Mouse (Mus musculus): ENCODE measurements around the gene Rprd1b. TPM values are rescaled to one million over a fixed set of nuclear protein-coding genes. Genes with fewer than 3 reads are reported as not detected.

Gene Rprd1b
- polyA plus RNA-seq, 1 experiment, result 11.4 TPM

DNA sequence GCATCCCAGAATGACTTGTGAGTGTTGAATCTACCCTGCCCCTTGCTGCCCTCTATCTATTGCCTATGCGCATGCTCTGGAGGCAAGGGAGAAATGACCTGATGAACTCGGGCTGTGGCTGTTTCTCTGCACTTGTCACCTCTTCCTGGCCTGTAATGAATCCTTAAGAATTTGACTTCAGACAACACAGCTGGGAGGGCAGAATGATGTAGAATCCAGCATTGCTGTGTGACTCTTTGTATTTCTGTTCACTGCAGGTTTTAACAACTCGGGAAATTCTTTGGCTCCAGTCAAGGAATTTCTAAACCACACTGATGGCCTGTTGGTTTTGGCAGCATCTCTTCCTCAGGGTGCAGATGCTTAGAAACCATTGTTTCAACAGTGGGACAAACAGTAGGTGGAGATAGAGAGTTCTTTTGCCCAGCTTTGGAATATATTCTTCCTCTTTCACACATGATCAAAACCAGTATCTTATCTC is 36.3 kb downstream of the Rprd1b start:
- H3K36me3 ChIP-seq (ENCODE audit: control insufficient read depth, insufficient read depth), result peaks cover 89% of the 10 kb centered on the region
- no peaks in the 10 kb centered on the region for H3K27me3 ChIP-seq (ENCODE audit: control insufficient read depth, insufficient read depth, insufficient read length)
- peaks cover 8% of the 10 kb centered on the region for H3K79me2 ChIP-seq (ENCODE audit: control insufficient read depth, insufficient read depth)
- TF ChIP-seq CTCF (IDR thresholded peaks at IDR 0.05; ENCODE audit: control insufficient read depth, insufficient read depth, insufficient read length) (peak; percentile 9), MYOD1 (IDR thresholded peaks at IDR 0.05; ENCODE audit: control insufficient read depth, insufficient read length, low read depth) (no peak)
- no peak overlapping the region for H3ac ChIP-seq (ENCODE audit: control insufficient read depth, insufficient read length, low read depth)
- no peak overlapping the region for H3K4me3 ChIP-seq (ENCODE audit: insufficient read depth, poor library complexity, severe bottlenecking)
- no peaks in the 10 kb centered on the region for H3K79me3 ChIP-seq (ENCODE audit: low read depth)

DNA sequence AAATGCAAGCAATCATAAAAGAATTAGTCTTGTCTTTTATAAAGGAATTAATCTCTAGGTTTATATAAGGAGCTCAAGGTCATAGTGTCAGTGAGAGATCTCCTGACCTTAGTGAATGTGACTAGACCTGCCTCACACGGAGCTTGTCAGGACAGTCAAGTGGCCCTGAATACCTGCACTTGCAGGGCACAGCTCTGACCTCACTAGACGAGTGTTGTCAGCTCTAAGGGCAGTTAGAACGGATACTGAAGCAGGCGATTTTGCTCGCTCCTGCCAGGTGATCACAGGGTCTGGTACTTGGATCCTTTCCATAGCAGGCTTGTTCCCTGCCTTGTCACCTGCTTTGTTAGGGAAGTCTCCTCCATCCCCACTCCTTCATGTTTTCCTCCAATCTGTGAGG is 36.8 kb downstream of the Rprd1b start:
- Histone ChIP-seq H3K79me3 (ENCODE audit: low read depth) (no peaks in the 10 kb centered on the region), H3K36me3 (ENCODE audit: control insufficient read depth, insufficient read depth) (peaks cover 89% of the 10 kb centered on the region), H3ac (ENCODE audit: control insufficient read depth, insufficient read length, low read depth) (no peak overlapping the region), H3K4me3 (ENCODE audit: insufficient read depth, poor library complexity, severe bottlenecking) (no peak overlapping the region), H3K79me2 (ENCODE audit: control insufficient read depth, insufficient read depth) (peaks cover 8% of the 10 kb centered on the region), H3K27me3 (ENCODE audit: control insufficient read depth, insufficient read depth, insufficient read length) (no peaks in the 10 kb centered on the region)
- TF ChIP-seq USF1 (IDR thresholded peaks at IDR 0.05; ENCODE audit: low read depth) (no peak), CTCF (IDR thresholded peaks at IDR 0.05; ENCODE audit: control insufficient read depth, insufficient read depth, insufficient read length) (no peak), MYOG (IDR thresholded peaks at IDR 0.05; ENCODE audit: control insufficient read depth, extremely low read depth, insufficient read length) (no peak), FOSL1 (IDR thresholded peaks at IDR 0.05; ENCODE audit: insufficient read depth, low read length, poor library complexity, severe bottlenecking) (no peak), MAX (IDR thresholded peaks at IDR 0.05) (no peak), CEBPB (IDR thresholded peaks at IDR 0.05; ENCODE audit: low read depth) (no peak), MYOD1 (IDR thresholded peaks at IDR 0.05; ENCODE audit: control insufficient read depth, insufficient read length, low read depth) (no peak)

DNA sequence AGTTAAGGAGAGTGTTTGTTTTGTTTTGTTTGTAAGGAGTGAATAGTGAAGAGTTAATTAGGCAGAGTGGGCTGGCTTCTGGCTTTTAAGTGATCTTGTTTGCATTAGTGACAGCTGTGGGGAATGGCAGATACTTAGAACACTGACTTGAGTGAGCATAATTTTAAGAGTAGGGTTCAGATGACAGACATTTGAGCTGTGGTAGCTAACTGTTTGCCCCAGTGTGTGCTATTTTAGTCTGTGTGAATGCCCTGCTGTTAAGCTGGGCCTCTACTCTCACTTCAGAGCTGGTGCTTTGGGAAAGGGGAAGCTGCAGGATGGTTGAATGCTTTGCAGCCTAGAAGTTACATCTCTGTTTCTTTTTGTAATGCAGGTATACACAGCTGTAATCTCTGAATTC is 38.2 kb downstream of the Rprd1b start:
- no peak for TF ChIP-seq MYOD1 (IDR thresholded peaks at IDR 0.05; ENCODE audit: control insufficient read depth, insufficient read length, low read depth)
- no peak for TF ChIP-seq CTCF (IDR thresholded peaks at IDR 0.05; ENCODE audit: control insufficient read depth, insufficient read depth, insufficient read length)
- H3ac ChIP-seq (ENCODE audit: control insufficient read depth, insufficient read length, low read depth), result no peak overlapping the region
- H3K4me3 ChIP-seq (ENCODE audit: insufficient read depth, poor library complexity, severe bottlenecking), result no peak overlapping the region
- no peaks in the 10 kb centered on the region for H3K79me3 ChIP-seq (ENCODE audit: low read depth)
- H3K79me2 ChIP-seq (ENCODE audit: control insufficient read depth, insufficient read depth), result peaks cover 8% of the 10 kb centered on the region
- no peaks in the 10 kb centered on the region for H3K27me3 ChIP-seq (ENCODE audit: control insufficient read depth, insufficient read depth, insufficient read length)
- peaks cover 89% of the 10 kb centered on the region for H3K36me3 ChIP-seq (ENCODE audit: control insufficient read depth, insufficient read depth)

DNA sequence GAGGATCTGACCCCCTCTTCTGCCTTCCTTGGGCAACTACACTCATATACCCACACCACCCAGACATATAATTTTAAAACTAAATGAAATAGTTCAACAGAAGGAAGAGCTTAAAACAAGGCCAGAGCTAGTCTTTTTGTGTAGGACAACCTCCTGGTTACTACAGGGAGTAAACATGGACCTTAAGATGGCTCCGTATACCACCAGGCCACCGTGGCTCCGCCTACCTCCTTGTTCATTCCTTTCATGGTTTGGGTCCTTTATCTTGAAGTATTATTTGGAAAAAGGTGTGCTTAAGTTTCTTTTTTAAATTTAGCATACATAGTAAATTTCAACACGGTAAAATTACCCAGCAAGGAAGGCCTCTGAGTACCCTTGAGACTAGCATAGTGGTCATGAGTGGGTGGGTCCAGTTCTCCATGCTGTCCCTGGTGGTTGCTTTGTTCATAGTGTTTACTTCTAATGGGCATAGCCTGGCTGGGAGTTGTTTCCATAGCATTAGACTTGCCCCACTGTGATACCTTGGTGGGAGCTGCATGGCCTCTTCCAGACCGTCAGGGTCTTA is 39.0 kb downstream of the Rprd1b start:
- Histone ChIP-seq H3K36me3 (ENCODE audit: control insufficient read depth, insufficient read depth) (peaks cover 89% of the 10 kb centered on the region), H3K79me3 (ENCODE audit: low read depth) (no peaks in the 10 kb centered on the region), H3ac (ENCODE audit: control insufficient read depth, insufficient read length, low read depth) (no peak overlapping the region), H3K4me3 (ENCODE audit: insufficient read depth, poor library complexity, severe bottlenecking) (no peak overlapping the region), H3K79me2 (ENCODE audit: control insufficient read depth, insufficient read depth) (peaks cover 8% of the 10 kb centered on the region), H3K27me3 (ENCODE audit: control insufficient read depth, insufficient read depth, insufficient read length) (no peaks in the 10 kb centered on the region)
- TF ChIP-seq CEBPB (IDR thresholded peaks at IDR 0.05; ENCODE audit: low read depth), result no peak
- TF ChIP-seq MAX (IDR thresholded peaks at IDR 0.05), result no peak
- no peak for TF ChIP-seq MYOG (IDR thresholded peaks at IDR 0.05; ENCODE audit: control insufficient read depth, extremely low read depth, insufficient read length)
- no peak for TF ChIP-seq MYOD1 (IDR thresholded peaks at IDR 0.05; ENCODE audit: control insufficient read depth, insufficient read length, low read depth)
- TF ChIP-seq FOSL1 (IDR thresholded peaks at IDR 0.05; ENCODE audit: insufficient read depth, low read length, poor library complexity, severe bottlenecking), result no peak
- TF ChIP-seq USF1 (IDR thresholded peaks at IDR 0.05; ENCODE audit: low read depth), result no peak
- no peak for TF ChIP-seq CTCF (IDR thresholded peaks at IDR 0.05; ENCODE audit: control insufficient read depth, insufficient read depth, insufficient read length)

DNA sequence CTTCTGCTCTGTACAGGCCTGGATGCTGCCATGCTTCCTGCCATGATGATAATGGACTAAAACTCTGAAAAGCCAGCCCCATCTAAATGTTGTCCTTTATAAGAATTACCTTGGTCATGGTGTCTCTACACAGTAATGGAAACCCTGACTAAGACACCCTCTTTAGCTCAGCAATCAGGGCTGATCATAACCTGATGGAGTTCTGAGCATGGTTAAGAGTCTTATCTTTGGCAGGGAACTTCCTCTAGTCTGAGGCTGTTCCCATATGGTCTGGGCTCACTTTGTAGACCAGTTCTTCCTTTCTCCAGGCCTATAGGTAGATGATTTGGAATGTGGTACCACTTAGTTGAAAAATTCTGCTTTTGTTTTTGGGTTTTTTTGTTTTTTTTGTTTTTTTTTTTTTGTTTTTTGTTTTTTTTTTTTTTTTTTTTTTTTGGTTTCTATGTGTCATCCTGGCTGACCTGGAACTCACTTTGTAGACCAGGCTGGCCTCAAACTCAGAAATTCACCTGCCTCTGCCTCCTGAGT is 40.2 kb downstream of the Rprd1b start:
- Histone ChIP-seq H3ac (ENCODE audit: control insufficient read depth, insufficient read length, low read depth) (no peak overlapping the region), H3K79me3 (ENCODE audit: low read depth) (no peaks in the 10 kb centered on the region), H3K79me2 (ENCODE audit: control insufficient read depth, insufficient read depth) (peaks cover 8% of the 10 kb centered on the region), H3K27me3 (ENCODE audit: control insufficient read depth, insufficient read depth, insufficient read length) (no peaks in the 10 kb centered on the region), H3K36me3 (ENCODE audit: control insufficient read depth, insufficient read depth) (peaks cover 91% of the 10 kb centered on the region), H3K4me3 (ENCODE audit: insufficient read depth, poor library complexity, severe bottlenecking) (no peak overlapping the region)
- TF ChIP-seq MYOD1 (IDR thresholded peaks at IDR 0.05; ENCODE audit: control insufficient read depth, insufficient read length, low read depth), result no peak

DNA sequence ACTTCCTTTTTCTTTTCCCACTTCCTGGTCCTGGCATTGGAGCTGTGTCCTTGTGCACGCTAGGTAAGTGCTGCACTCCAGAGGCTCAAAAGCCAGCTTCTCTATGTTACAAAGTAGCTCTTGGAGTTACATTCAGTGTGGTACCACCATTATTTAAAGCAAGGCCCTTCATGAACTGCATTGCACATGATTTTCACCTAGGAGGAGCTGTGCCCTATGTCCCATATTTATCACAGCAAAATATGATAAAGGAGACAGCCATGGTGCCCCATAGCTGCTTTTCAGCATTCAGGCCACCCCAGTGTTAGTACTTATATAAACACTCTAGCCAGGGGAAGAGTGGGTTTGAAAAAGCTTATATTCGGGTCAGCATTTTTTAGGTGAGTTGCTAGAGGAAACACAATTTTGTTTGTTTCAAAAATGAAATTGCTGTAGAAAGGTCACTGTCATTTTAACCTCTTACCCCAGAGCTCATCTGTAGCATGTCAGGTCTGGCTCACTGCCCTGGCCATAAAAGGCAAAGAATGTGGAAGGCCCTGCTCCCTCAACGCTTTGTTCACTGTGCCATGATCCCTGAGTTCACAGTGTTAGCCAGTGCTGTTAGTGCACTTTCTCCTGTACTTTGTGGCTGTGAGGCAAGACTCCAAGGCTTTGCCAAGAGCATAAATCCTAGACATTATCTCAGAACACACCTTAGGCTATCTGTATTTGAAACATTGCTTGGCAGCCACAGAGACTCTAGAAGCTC is 42.8 kb downstream of the Rprd1b start:
- H3K4me3 ChIP-seq (ENCODE audit: insufficient read depth, poor library complexity, severe bottlenecking), result no peak overlapping the region
- H3K79me2 ChIP-seq (ENCODE audit: control insufficient read depth, insufficient read depth), result no peaks in the 10 kb centered on the region
- H3K79me3 ChIP-seq (ENCODE audit: low read depth), result no peaks in the 10 kb centered on the region
- H3ac ChIP-seq (ENCODE audit: control insufficient read depth, insufficient read length, low read depth), result no peak overlapping the region
- no peaks in the 10 kb centered on the region for H3K27me3 ChIP-seq (ENCODE audit: control insufficient read depth, insufficient read depth, insufficient read length)
- TF ChIP-seq USF1 (IDR thresholded peaks at IDR 0.05; ENCODE audit: low read depth) (no peak), CTCF (IDR thresholded peaks at IDR 0.05; ENCODE audit: control insufficient read depth, insufficient read depth, insufficient read length) (no peak), FOSL1 (IDR thresholded peaks at IDR 0.05; ENCODE audit: insufficient read depth, low read length, poor library complexity, severe bottlenecking) (no peak), MAX (IDR thresholded peaks at IDR 0.05) (no peak), CEBPB (IDR thresholded peaks at IDR 0.05; ENCODE audit: low read depth) (no peak), MYOG (IDR thresholded peaks at IDR 0.05; ENCODE audit: control insufficient read depth, extremely low read depth, insufficient read length) (no peak), MYOD1 (IDR thresholded peaks at IDR 0.05; ENCODE audit: control insufficient read depth, insufficient read length, low read depth) (no peak)
- peaks cover 93% of the 10 kb centered on the region for H3K36me3 ChIP-seq (ENCODE audit: control insufficient read depth, insufficient read depth)

All from C2C12 (cell line).